Mouse (Mus musculus) urinary bladder, postnatal 14 days (tissue): ENCODE data around the gene Prps1l1.

Source experiments
- DNase-seq: peaks from one replicate; pipeline ENCODE4 v3.0.0; 2021; ENCODE audit warnings: low spot score

Prps1l1 gene

DNA sequence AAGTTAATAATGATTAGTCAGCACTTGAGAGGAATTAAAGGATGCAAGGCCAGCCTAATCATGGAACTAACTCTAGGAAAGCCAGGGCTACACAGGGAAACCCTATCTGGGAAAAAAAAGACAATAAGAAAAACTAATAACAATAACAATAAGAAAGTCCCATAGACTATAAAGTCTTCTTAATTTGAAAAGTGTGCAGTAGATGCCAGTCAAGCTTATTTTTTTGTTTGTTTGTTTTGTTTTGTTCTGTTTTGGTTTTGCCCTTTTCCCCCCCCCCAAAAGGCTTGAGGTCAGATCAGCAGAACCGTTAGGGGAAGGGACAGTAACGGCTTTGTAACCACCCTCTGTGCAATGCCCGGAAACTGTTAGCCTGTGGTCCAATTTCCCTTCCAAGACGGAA, at the start of gene Prps1l1:
TSS of gene Prps1l1 (plus strand) at position 301 of the 400 bp plus-strand sequence.
- no peak for DNase-seq

DNA sequence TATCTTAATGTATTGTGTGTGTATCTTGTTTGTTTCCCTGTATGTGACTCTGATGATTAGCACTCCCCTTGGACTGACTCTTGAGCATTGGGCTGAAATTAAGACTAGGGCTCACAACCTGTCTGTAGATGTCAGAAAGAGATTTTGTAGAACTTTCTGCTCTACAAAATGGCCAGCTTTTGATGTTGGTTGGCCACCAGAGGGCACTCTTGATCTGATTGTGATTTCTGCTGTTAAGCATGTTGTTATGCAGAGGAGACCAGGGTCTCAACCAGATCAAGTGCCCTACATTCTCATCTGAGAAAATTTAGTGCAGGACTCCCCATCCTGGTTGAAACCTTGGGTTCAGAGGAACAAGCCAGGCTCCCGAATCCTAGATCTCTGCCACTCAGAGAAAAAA, 46.6 kb upstream of the Prps1l1 start:
- DNase-seq: no peak

DNA sequence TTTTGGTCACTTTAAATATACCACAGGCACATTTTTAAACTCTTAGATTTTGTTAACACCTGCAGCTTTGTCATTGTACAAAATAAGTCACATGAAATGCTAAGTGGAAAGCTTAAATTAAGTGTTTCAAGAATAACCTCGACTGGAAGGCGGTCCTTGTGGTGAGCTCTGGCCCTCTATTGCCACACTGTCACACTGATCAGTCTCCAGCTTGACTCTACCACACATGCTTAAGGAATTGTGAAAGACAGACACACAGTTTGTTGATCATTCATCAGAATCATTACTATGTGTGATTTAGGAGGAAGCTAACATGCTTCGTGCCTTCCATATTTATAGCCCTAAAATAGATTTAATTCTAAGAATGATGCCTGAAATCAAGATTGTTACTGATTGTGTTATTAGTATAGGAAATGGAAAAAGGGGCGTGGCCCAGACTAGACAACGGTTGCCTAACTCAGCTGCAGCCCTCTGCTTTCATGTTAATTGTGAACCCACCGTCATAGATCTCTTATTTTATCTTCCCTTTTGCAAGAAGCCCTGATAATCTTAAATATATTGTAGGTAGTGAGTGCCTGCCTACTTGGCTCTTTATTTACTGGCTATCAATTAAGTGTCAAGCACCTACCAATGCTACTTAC, 35.4 kb upstream of the Prps1l1 start:
- no peak for DNase-seq

DNA sequence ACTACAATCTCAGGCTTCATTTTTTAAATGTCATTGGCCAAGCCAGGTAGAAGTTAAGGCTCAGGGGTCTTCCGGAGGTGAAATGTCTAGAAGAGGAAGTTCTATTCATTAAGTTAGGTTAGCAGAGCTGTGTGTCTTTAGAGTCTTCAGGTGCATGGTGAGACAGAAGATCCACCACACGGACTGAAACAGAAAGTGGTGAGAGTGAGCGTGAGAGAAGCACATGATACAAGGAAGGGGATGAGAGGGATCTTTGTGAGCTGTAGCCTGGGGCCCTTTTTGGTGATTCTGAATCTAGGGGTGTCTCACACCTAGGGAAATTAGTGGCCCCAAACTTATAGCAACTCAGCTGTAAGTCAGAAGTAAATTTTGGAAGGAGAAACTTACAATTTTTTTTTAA, 8.6 kb upstream of the Prps1l1 start:
- no peak for DNase-seq

DNA sequence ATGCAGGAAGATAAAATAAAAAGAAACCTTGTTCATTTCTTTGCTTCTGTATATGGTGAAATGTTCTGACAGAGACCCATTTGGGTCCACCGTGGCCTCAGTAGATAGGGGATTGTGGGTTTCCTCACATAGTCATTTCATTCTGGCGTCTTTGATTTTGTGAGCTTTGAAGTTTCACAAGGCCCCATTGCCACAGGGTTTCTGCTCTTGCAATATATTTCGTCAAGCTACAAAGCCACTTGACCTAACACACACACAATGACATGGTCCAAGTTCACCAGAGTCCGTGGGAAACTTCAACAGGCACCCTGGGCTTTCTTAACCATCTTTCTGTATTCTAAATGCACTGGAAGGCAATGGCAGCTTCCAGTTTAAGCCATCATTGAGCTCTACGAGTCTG, 1.3 kb downstream of the Prps1l1 start:
- no peak for DNase-seq

DNA sequence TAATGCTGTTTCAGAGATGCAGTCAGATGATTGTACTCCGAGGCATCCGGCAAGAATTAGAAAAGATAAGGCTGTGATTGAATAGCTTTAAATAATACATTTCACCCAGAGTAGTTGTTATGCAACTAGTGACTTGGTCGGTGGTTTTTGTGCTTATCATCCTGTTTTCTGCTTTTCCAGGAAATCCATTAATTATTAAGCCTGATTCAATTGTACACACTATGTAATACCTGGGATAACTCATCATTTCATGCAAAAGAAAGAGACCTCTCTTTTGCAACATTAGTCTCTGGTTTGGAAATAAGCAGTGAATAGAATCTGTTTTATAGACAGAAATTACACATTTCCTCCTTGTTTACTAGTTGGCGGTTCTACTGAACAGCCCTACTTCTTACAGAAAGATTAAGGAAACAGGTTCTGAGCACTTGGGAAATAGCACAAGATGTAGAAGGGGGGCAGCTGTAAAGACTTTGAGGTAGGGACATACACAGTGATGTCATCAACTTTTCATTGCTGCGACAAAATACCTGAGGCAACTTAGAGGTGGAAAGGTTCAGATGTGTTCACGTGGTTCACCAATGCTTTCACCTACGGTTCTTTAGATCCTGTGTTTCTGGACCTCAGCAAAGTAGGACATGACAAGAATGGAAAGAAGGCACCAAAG, 5.1 kb downstream of the Prps1l1 start:
- DNase-seq: no peak

DNA sequence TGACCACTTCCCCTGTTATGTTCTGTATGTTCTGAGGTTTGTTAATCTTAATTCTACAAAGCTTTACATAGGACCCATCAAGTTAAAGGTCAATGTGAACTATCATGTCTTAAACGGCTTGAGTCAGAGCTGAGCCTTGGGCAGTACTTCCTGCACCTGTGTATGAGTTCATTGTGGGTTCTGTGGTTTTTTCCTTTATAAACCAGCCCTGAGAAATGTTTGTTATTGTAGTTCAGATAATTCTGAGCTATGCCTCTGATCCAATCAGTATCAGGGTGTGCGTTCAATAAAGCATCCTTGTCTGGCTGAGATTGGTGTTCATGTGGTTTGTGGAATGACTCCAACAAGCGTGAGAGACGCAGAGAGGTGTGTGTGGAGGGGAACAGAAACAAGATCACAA, 5.8 kb downstream of the Prps1l1 start:
- DNase-seq: no peak

DNA sequence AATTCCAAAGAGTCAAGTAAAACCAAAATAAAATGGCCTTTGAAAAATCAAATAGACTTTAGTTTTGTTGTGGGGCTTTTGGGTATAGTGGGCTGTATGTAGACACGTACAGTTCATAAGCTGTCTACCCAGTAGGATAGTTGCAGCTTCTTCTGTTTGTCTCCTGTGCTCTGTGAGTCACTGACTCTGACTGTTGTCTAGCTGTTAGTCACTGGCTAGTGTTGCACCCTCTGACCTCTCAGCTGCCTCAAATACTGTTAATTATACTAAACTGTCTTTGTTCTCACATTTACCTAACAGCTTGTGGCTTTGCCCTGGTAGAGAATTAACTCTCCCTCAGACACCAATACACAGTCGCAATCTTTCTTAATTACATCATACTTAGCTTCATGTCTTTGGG, 7.3 kb downstream of the Prps1l1 start:
- no peak for DNase-seq

DNA sequence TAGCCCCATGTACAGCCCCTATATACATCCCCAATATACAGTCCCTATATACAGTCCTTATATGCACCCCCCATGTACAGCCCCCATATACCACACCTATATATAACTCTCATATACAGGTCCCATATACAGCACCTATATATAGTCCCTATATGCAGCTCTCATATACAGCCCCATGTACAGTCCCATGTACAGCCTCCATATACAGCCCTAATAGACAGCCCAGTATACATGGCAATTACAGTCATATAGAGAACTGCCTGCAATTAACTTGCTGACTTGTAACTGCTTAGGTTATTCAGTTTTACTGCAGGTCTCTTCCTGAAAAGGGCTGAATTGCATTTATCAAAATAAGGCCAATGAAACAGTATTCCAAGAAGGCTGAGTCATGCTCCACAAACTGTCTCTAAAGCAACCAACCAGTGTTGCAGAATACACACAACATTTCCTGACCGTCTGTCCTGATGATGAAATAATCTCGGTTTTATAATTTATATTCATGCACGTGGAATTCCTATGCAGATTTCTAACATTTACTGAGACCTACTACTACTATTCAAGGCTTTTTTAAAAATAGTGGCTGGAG, 13.1 kb downstream of the Prps1l1 start:
- DNase-seq: no peak

DNA sequence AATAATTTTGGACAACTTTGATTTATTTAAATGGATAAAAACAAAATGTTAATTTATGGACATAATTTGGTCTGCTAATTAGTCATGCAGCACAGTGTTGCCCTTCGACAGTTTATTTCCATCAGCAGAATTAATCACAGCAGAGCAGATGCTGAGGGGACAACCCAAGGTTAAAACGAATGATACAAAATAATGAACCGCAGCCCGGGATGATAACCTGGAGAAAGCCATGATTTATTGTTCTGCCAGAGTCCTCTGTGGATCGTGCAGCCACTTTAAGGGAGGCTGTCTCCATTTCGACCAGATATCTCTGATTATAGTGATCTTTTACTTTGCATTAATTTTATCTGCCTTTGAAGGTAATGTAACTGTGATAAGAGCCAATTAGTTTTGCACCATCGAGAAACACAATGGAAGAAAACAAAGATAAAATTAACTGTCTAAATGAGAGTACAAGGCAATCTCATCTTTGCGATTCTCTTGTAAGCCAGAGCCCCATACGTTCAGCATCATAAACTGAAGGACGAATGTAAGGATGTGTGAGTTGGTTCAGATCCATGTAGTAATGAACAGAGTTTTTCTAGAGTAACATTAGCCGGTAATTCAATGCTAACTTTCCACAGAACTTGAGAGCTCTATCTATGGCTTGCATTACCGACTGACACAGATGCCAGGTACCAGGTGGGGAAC, 14.4 kb downstream of the Prps1l1 start:
- no peak for DNase-seq

DNA sequence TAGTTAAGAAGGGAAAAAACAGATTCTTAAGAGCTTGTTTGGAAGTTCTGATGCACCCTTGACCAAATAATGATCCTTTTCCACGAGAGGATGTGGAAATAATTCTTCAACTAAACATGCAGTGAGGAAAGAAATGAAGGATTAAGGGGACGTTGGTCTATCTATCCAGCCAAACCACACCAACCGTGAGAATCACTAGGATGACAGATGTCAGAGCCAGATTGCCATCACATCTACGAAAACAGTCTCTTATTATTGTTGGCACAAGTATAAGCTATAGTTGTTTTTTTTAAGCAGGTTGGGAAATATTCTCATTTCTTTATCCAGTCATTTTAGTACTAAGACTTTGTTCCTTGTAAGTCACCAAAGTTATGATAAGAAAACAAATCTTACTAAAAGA, 15.8 kb downstream of the Prps1l1 start:
- DNase-seq: no peak

DNA sequence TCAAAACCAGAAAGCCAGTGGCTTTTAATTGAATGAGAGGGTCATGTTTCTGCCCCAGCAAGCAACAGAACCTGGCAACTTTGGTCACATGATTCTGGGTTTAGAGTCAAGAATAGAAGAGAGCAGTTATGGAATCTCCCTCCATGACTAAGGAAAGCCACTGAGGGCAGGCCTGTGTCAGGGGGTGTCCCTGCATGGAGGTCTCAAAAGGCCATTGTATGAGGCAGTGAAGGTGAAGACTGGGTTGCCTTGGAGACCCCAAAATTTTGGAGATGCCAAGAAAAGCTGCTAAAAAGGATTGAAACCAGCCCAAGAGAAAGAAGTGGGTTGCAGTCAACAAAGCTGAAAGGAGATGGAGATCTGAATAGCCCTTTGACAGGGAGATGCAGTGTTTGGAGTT, 21.2 kb downstream of the Prps1l1 start:
- no peak for DNase-seq

DNA sequence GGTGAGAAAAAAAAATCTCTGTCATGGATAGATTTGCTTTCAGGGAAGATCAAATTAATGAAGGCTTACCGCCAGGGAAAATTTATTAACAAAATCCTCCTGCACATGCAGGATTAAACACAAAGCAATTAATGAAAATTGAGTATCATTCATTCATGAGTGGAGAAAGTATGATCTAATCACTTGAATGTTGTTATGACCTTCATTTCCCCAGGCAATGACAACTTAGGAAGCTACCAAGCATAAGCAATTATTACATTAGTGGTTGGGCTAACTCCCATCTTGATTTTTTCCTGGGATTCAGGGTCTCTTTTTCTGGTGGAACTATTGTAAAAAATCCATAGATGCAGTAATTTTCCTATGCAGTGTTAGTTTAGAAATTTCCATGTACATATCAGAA, 23.3 kb downstream of the Prps1l1 start:
- DNase-seq: no peak

DNA sequence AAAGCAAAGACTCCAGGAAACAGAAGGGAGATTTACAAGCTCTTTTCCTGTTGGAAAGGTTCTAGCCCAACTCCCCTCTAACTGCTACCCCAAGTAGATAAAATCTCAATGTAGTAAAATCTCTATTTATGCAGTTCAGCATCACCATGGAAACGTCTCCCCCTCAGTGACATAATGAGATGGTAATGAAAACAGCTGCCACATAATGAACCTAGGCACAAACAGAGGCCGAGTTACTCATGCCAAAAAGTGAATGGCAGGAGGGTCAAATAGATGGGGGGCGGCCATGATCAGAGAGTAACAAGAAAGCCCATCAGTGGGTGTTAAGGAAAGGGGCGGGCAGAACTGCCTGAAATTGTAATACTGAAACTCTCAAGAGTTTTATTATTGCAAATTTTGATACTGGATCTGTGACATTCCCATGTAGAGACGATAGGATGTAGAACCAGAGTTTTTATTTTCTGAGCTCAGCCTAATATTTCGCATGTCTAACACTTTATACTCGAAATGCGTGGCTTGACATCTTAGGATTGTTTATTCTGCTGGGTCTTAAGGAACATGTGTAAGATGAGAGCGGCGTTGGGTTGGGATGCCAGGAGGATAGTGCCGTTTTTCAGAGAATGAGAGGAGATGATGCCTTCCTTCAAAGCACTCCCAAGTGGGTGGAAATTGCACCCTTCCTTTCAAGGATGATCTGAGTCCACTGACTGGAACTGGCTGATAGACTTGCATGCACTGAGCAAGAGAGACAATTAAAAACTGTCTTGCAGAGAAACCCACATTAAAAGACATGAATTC, 24.0 kb downstream of the Prps1l1 start:
- DNase-seq: no peak

DNA sequence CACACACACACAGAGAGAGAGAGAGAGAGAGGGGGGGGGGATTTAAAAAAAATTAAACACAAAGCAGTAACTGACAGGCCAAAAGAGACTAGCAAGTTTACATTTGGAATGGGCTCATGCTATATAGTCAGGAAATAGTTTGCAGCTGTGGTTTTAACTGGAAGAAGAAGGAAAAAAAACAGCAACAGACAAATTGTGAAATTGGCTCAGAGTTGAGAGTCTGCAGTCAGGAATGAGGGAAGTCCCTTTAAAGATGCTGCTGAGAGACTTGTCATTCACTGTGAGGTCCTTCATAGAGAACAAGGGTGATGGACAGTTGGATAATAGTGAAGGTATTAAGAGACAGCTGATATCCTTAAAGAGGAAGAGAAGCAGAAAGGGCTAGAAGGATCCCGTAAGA, 26.9 kb downstream of the Prps1l1 start:
- DNase-seq: no peak

DNA sequence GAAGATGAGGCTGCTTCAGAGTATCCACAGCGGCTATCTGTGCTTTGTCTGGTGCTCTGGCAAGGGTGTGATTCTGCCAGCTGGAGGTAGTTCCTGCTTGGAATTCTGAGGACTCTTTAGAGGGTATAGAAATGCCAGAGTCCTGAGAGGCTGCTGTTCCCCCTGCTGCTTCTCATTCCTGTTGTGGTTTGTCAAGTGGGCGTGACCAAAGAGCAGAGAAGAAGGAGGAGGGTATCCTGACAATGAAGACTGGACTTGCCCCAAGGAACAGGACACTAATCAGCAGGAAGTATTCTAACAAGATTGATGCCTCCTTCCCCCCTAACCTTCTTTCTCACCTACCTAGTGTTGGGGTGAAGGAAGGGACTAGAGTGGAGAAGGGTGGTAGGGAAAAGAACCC, 29.4 kb downstream of the Prps1l1 start:
- no peak for DNase-seq

DNA sequence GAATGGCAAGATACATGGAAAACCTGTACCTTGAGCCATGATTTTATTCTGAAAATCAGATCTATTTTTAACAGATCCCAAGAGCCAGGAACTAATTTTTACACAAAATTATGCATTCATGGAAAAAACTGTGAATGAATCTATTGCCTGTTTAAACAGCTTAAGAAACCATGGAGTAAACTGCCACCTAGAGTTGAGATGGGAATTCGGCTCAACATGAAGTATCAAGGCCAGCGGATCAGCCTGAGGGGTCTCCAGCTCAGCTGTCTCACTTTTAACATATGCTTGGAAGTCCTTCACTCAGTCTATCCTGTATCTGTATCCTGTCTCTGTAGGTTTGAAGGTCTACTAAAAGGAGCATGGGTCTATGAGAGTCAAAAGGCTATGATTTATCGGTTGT, 31.5 kb downstream of the Prps1l1 start:
- no peak for DNase-seq

DNA sequence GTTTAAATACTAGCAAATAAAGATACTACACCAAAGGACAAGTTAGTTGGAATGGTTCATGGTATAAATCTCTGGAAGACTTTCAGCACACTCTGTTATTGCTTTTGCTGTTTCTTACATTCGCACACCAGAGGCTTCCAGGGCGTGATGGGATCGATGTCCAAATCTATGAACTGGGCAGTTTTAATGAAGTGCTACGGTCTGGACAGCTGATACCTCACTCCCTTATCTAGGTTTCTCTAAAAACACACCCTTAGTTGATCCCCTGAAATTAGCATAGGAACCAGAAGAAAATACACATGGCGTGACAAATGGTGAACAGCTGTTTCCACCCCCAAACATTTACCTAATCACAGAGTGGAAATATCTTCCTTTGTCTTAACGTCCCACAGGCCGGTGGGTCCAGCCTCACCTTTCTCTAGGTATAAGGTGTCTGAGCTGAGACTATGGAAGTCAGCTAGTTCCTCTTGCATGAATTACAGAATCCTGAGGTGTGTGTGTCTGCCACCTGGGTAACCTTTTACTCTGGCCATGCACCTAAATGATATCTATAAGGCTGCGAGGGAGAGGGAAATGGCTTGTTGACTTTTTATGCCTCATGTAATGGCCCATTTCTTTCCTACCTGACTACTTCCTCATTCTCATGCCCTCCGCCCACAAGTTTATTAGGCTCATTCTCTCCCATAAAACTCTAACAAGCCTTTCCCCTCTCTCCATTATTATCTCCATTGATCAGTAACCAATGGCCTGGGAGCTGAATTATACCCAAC, 32.1 kb downstream of the Prps1l1 start:
- no peak for DNase-seq

DNA sequence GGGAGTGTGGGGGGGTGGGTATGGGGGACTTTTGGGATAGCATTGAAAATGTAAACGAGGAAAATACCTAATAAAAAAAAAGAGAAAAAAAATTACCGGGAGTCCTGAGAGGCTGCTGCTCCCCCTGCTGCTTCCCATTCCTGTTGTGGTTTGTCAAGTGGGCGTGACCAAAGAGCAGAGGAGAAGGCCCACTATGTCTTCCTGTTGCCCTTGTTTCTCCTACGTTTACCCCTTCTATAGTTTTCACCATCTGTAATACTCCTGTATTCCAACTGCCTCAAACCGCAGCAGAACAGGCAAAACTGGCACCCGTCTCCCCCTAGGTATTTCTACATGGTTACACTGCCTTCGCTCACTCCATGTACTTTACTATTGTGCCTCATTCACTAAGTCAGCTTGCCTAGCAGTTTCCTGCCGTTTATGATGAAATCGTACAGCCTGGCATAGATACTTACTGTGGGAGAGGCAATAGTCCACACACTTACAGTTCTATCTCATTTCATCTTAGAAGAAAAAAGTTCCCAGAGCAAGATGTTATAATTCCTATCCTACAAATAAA, 34.2 kb downstream of the Prps1l1 start:
- DNase-seq: no peak

DNA sequence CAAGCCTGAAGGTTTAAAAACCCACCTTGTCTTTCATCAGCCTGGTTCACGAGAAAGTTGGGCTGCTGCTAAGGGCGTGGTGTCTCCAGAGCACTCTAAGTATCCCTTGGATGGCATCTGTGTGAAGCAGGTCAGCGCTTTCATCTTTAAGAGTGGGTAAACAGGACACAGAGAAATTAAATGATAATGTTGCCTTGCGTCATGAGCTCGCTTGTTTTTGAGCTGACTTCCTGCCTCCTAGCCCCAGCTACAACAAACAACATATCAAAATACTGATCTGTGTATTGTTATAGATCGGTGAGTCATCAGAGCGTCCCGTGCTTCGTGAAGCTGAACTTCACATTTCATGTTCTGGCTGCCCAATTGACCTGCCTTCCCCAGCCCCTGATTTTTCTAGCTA, 36.7 kb downstream of the Prps1l1 start:
- peak; percentile 4 for DNase-seq

DNA sequence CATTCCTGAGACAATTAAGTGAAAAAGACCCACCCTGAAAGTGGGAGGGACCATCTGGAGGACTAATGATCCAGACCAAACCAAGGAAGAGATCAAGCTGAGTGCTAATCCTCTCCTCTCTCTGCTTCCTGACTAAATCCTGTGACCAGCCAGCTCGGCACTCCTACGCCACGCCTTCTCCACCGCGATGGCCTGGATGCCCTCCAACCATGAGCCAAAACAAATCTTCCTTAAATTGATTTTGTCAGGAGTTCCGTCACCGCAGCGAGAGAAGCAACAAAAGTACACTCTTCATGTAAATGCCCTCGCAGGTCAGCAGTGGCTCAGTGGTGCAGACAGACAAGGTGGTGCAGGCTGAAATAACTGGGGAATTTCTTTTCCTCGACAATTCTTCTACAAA, 37.5 kb downstream of the Prps1l1 start:
- DNase-seq: peak; percentile 6
